Mouse (Mus musculus): ENCODE measurements around the gene Ankrd17. TPM values are rescaled to one million over a fixed set of nuclear protein-coding genes. Genes with fewer than 3 reads are reported as not detected.
A peak's percentile ranks its signal among the peaks of the same experiment; 100 is the strongest.

Ankrd17 gene
- total RNA-seq, 2 experiments from 2014 or later, result 110 to 118 TPM

DNA sequence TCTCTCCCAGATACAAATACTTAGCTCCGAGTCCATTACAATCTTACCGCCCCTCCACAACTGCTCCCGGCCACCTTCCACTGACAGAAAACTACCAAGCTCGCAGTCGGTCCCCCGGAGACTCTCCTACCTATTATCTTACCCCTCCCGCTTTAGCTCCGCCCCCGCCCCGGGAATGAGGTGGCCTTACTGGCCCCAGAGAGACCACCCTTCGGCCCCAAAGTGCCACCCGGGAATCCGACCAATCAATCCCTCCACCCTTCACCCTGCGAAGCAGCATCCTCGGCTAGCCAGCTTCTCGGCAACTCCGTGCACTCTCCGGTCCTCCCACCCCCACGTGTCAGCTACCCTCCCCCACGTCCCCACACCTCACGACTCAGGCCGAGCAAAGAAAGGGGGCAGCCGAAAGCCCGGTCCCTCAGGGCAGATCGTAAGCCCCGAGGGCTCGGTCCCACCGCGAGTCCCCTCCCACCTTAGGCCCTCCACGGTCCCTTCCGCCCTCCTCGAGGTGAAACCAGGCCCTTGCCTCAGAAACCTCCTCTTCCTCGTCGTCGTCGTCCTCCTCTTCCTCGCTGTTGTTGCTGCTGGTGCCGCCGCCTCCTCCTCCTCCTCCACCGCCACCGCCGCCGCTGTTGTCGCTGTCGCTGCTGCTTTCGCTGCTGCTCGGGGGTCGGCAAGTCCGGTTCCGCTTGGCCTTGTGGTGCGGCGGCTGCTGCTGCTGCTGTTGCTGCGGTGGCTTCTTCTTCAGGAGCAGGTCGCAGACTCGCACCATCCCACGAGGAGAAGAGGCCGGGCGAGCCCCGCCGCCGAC, 1.0 kb downstream of the Ankrd17 start:
- DNase-seq (ENCODE audit: low spot score in 2 of 2), result peak; percentile 29
- no peak for TF ChIP-seq CTCF (conservative IDR thresholded peaks at IDR 0.05)
- Histone ChIP-seq H3K27ac (peak overlapping the region; percentile 99), H3K4me3 (peak overlapping the region; percentile 92)

DNA sequence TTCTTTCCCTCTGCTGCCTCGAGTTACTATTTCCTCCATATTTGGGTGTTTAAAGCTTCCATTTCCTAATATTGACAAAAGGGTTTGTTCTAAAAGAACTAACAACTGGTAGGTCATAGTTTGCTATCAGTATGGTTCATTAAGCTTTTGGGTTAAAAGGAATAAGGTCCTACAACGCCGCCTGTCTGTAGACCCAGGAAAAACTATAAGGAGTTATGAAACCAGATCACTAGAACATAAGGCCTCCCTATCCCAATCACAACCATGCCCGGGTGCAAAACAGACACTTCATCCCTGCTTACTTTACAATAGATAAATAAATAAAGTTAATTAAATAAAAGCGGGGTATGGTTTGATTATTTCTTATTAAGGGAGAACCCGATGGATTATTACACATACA, 1.9 kb downstream of the Ankrd17 start:
- TF ChIP-seq CTCF (conservative IDR thresholded peaks at IDR 0.05), result peak; percentile 88
- Histone ChIP-seq H3K27ac (peak overlapping the region; percentile 99), H3K4me3 (peak overlapping the region; percentile 92)
- peak; percentile 74 to 80 for DNase-seq (ENCODE audit: low spot score in 2 of 2)

DNA sequence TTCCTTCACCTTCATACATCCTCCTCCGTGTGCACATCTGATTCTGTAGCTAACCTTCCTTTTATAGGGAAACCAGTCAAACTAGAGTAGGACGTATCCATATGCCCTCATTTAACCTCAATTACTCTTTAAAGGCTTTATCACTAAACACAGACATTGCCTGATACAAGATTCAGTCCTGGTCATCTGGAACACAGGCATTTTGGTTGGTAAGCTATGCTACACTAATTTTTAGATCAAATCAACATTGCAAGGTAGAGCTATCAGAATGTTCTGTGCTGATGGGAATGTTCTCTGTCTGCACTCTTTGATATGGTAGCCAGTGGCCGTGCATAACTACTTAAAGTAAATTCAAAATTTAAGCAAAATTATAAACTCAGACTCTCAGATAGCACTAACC, 10.6 kb downstream of the Ankrd17 start:
- TF ChIP-seq CTCF (conservative IDR thresholded peaks at IDR 0.05), result no peak

DNA sequence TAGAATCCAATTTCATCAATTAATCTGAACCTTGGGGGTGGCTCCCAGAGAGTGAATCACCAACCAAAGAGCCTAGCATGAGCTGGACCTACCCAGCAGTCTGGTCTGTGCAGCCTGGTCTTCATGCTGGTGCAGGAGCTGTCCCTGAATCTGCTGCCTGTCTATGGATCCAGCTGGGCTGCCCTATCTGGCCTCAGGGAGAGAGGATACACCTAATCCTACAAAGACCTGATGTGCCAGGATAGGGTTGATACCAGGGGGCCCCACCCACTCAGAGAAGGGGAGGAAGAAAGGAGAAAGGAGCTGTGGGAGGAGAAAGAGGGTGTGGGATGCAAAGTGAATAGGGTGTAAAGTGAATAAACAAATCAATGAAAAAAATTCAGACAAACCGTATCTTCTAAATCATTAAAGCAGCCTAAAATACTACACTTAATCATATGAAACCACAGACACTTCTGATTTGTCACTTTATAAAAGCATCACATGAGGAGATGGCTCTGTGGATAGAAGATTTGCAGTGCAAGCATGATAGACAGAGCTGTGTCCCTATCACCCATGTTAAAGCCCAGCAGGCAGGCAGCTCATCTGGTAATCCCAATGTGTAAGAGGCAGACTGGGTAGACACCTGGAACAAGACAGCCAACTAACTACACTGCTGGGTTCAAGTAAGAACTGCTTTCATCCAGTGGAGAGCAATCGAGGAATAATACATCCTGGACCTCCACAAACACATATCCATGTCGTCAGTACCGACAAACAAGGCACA, 12.6 kb downstream of the Ankrd17 start:
- DNase-seq (ENCODE audit: low spot score in 2 of 2), result no peak
- Histone ChIP-seq H3K27ac (no peak overlapping the region), H3K4me3 (no peak overlapping the region)
- no peak for TF ChIP-seq CTCF (conservative IDR thresholded peaks at IDR 0.05)

More for the DNA sequence above, 10.6 kb downstream of the Ankrd17 start:
- no peak overlapping the region for H3K4me3 ChIP-seq
- no peak overlapping the region for H3K27ac ChIP-seq
- no peak for DNase-seq (ENCODE audit: low spot score in 2 of 2)

DNA sequence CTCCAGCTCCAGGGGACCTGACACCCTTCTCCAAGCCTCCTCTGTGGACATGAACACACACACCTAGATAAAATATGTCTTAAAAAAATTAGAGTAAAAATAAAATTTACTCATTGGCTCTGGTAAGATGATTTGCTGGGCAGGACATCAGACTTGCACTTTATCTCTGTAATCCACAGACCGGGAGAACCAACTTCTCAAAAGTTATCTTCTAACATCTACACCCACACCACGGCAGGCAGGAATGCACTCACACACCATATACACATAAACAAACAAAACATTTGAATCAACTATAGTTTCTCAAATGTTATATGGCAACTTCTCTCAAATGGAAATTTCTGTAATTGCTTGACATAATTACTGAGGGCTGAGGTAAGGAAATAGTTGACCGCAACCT, 19.5 kb downstream of the Ankrd17 start:
- no peak for DNase-seq (ENCODE audit: low spot score in 2 of 2)
- Histone ChIP-seq H3K4me3 (no peak overlapping the region), H3K27ac (no peak overlapping the region)
- no peak for TF ChIP-seq CTCF (conservative IDR thresholded peaks at IDR 0.05)

DNA sequence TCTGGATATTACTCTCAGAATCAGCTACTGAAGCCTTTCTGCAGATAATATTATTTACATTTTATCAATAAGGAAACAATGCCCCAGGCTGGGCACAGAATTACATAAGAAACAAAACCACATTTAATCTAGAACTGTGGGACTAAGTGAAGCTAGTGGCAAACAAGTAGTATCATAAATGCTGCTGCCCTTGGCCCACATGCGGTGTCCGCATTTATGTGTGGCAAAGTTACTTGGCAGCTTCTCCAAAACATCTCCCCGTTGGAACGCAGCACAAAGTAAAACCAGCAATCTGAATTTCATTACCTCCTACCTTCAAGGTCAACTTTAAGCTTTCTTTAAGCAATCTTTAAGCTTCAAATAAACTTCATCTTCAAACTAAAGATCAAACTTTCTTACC, 25.5 kb downstream of the Ankrd17 start:
- TF ChIP-seq CTCF (conservative IDR thresholded peaks at IDR 0.05), result no peak
- Histone ChIP-seq H3K27ac (no peak overlapping the region), H3K4me3 (no peak overlapping the region)
- DNase-seq (ENCODE audit: low spot score in 2 of 2), result no peak

DNA sequence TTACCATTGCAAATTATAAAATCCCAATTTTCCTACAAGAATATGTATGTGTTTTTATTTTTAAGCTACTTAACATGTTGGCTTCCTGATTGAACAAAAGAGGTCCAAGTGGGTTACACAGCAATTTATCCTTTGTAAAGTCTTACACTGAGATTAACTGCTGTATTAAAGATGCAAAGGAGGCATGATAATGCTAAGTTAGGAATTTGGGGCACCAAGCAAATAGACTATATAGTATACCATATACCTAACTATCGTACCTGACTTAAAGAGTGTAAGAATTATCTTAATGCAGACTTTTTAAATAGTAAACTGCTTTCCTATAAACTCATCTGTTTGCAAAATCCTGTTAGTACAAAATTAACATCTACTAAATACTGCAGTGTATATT, 26.4 kb downstream of the Ankrd17 start:
- no peak for TF ChIP-seq CTCF (conservative IDR thresholded peaks at IDR 0.05)
- Histone ChIP-seq H3K27ac (peak overlapping the region; percentile 83; the same call in 1 of the 2 replicates), H3K4me3 (peak overlapping the region; percentile 57)
- DNase-seq (ENCODE audit: low spot score in 2 of 2), result no peak

DNA sequence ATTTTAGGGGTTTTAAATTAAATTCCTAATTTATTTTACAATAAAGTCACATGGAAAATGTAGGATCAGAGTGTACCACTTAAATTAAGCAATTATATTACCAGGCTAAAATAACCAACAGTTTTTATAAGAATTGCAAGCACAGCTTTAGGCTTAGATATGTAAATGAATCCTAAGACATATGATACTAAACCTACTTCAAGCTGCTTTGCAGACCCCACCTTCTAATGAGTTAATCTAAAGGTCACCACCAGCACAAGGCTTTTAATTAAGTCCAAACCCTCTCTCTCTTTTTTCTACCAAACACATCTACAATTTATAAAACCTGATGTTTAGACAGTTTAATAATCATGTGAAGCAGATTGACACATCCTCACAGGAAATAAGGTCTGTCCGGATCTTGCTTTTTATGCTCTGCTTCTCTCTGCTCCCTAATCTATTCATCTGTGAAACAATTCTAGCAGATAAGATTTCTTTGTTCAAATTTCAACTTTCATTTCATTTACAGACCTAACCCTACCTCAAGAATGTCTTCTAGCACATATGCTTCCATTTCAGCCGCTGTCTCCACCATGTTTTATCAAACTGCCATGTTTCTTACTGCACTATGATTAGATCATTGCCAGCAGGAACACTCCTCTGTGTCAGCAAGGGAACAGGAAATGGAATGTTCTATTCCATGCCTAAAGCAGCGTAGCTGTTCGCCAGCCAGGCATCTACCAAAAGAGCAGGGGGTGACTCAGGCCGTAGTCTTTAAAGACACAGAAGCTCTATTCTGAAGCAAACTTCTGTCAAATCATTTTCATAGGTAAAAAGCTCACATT, 27.0 kb downstream of the Ankrd17 start:
- DNase-seq (ENCODE audit: low spot score in 2 of 2), result peak; percentile 67 to 68
- Histone ChIP-seq H3K4me3 (peak overlapping the region; percentile 57), H3K27ac (peak overlapping the region; percentile 83)
- TF ChIP-seq CTCF (conservative IDR thresholded peaks at IDR 0.05), result no peak

DNA sequence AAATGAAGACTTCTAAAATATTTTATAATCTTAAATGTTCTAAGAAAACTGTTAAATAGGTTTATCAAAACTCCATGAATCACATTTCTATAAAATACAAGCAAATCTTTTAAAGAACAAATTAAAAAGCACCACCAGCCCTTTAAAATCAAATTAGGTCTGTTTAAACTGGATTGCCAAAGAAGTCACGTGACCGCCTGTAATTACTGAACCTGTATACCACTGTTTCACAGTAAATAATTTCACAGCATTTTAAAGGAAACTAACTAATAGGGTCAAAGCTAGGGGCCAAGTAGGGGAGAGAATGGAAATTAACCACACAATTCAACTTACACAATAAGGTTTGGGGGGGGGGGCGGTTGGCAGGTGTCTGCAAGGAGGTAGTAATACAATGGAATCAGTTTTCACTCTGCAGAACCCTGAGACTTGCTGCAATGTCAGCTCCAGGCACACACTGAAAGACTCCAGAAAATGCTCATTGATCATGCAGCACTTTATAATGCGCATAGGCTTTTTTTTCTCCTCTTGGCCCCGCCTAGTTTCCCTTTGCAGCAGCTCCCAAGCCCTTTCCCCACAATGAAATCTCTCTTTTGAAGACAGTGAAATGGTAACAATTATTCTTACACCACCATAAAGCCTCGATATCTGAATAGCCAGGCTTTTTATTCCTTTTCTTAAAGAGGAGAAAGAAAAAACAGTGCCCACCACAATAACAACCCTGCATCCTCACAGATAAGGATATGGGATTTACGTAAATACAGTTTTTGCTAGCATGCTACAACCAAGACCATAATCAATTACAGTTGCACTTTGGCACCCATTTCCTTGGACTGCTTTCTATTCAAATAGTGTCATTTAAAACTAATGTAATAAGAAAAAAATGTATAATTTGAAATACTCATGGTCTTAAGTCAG, 27.9 kb downstream of the Ankrd17 start:
- Histone ChIP-seq H3K27ac (peak overlapping the region; percentile 83; the same call in 1 of the 2 replicates), H3K4me3 (peak overlapping the region; percentile 57)
- no peak for TF ChIP-seq CTCF (conservative IDR thresholded peaks at IDR 0.05)
- DNase-seq (ENCODE audit: low spot score in 2 of 2), result no peak

DNA sequence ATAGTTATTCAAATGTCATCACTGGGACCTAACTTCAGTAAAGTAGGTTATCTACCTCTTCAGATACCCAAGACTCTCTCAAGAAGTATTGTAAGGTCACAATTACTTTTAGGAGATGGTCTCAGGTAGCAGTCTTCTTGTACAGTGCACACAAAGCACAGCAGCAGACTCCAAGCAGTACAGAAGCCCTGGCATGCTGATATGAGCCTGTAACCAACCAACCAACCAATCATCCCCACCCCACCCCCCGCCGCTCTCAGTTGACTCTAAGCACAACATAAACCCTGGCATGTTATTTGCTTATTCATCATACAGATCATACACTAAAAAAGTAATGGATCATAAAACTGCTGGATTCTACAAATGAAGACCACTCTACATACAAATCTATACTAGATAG, 33.9 kb downstream of the Ankrd17 start:
- no peak overlapping the region for H3K4me3 ChIP-seq
- DNase-seq (ENCODE audit: low spot score in 2 of 2), result no peak
- no peak overlapping the region for H3K27ac ChIP-seq
- TF ChIP-seq CTCF (conservative IDR thresholded peaks at IDR 0.05), result no peak

DNA sequence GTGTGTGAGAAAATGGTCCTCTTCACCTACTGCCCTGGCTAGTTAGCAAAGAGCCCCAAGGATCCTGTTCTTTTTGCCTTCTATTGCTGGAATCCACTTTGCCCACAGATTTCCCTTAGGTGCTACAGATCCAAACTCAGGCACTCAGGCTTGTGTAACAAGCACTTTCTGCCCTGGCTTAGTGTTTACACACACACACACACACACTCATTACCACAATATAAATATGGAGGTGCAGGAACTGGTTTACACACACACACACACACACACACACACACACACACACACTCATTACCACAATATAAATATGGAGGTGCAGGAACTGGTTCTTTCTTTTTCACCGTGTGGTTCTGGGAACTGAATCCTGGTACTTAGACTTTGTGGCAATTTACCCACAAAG, 35.3 kb downstream of the Ankrd17 start:
- no peak overlapping the region for H3K4me3 ChIP-seq
- TF ChIP-seq CTCF (conservative IDR thresholded peaks at IDR 0.05), result no peak
- no peak overlapping the region for H3K27ac ChIP-seq
- DNase-seq (ENCODE audit: low spot score in 2 of 2), result no peak

DNA sequence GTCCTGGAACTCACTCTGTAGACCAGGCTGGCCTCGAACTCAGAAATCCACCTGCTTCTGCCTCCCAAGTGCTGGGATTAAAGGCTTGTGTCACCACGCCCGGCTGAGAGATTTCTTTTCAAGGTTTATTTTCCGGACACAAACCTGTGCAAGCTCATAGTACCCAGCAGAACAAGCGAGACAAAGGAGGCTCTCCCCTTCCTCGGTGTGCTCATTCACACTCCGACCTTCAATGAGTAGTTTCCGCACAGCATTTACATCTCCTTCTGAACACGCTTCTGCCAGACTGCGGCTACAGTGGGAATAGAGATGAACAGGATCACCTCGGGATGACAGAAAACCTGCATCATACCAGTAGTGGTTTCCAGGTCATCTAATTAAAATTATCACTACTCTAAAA, 68.0 kb downstream of the Ankrd17 start:
- Histone ChIP-seq H3K27ac (no peak overlapping the region), H3K4me3 (no peak overlapping the region)
- no peak for DNase-seq (ENCODE audit: low spot score in 2 of 2)
- TF ChIP-seq CTCF (conservative IDR thresholded peaks at IDR 0.05), result no peak
